Comparison of ENCODE assay signal across 8 mouse cellular contexts in genomic region chr11:48588833-48589649, GRCm38 (mm10).
DNase-seq lines count a peak whose midpoint lies in the region; ATAC-seq and TF ChIP-seq lines count a peak whose summit lies in the region.

No protein-coding gene starts in this region.

- no peaks in the 10 kb centered on the region for H3K36me3 ChIP-seq in forebrain, embryonic 15.5 days
- no peaks in the 10 kb centered on the region for H3K36me3 ChIP-seq in hindbrain, embryonic 16.5 days (ENCODE audit: control insufficient read depth, insufficient read depth, low read length)
- H3K36me3 ChIP-seq in midbrain, embryonic 10.5 days = no peaks in the 10 kb centered on the region
- no peaks in the 10 kb centered on the region for H3K36me3 ChIP-seq in small intestine, adult 2 months (ENCODE audit: control insufficient read depth, insufficient read depth, low read length)

- WGBS in bone marrow, adult 2 months = 21% methylated on average over 9 of the region's 9 CpGs
- WGBS in forebrain, embryonic 15.5 days = 35% methylated on average over 9 of the region's 9 CpGs
- WGBS in hindbrain, embryonic 16.5 days = 30% methylated on average over 9 of the region's 9 CpGs
- 42% methylated on average over 9 of the region's 9 CpGs for WGBS in midbrain, embryonic 10.5 days
- whole genome bisulfite sequencing in small intestine, adult 2 months = 26% methylated on average over 9 of the region's 9 CpGs

- no peak overlapping the region for H3K4me3 ChIP-seq in bone marrow, adult 2 months (replicated peaks; ENCODE audit: control insufficient read depth, low read depth, low read length)
- no peak overlapping the region for H3K4me3 ChIP-seq in forebrain, embryonic 15.5 days
- no peak overlapping the region for H3K4me3 ChIP-seq in hindbrain, embryonic 16.5 days (ENCODE audit: low read length)
- H3K4me3 ChIP-seq in midbrain, embryonic 10.5 days = no peak overlapping the region
- no peak overlapping the region for H3K4me3 ChIP-seq in small intestine, adult 2 months (ENCODE audit: low read depth, low read length)

- H3K4me1 ChIP-seq in bone marrow, adult 2 months (ENCODE audit: control insufficient read depth, insufficient read depth, low read length) = no peaks in the 10 kb centered on the region
- H3K4me1 ChIP-seq in forebrain, embryonic 15.5 days = no peaks in the 10 kb centered on the region
- H3K4me1 ChIP-seq in hindbrain, embryonic 16.5 days (ENCODE audit: control insufficient read depth, insufficient read depth, low read depth, low read length) = no peaks in the 10 kb centered on the region
- H3K4me1 ChIP-seq in midbrain, embryonic 10.5 days = no peaks in the 10 kb centered on the region
- H3K4me1 ChIP-seq in small intestine, adult 2 months (ENCODE audit: control insufficient read depth, insufficient read depth, insufficient read length, low read length) = no peaks in the 10 kb centered on the region

- no peak for ATAC-seq in cerebellum, adult (ENCODE audit: insufficient number of reproducible peaks, low FRiP score, low TSS enrichment)
- ATAC-seq in forebrain, embryonic 15.5 days (replicated peaks) = peak; percentile 92
- peak; percentile 76 for ATAC-seq in hindbrain, embryonic 16.5 days

- no peaks in the 10 kb centered on the region for H3K27me3 ChIP-seq in forebrain, embryonic 15.5 days
- H3K27me3 ChIP-seq in hindbrain, embryonic 16.5 days (replicated peaks; ENCODE audit: control insufficient read depth, insufficient read depth, low read length) = no peaks in the 10 kb centered on the region
- H3K27me3 ChIP-seq in midbrain, embryonic 10.5 days (ENCODE audit: low read depth, poor library complexity, severe bottlenecking) = no peaks in the 10 kb centered on the region
- no peaks in the 10 kb centered on the region for H3K27me3 ChIP-seq in small intestine, adult 2 months (ENCODE audit: control insufficient read depth, insufficient read depth, low read length)

- no peaks in the 10 kb centered on the region for H3K9me3 ChIP-seq in forebrain, embryonic 15.5 days
- no peaks in the 10 kb centered on the region; the same call in 1 of the 2 replicates for H3K9me3 ChIP-seq in hindbrain, embryonic 16.5 days (ENCODE audit: control insufficient read depth, low read length)
- H3K9me3 ChIP-seq in midbrain, embryonic 10.5 days (replicated peaks) = no peaks in the 10 kb centered on the region

- H3K9ac ChIP-seq in forebrain, embryonic 15.5 days (replicated peaks) = no peak overlapping the region
- H3K9ac ChIP-seq in hindbrain, embryonic 16.5 days (ENCODE audit: low read depth, low read length) = no peak overlapping the region

- peak; percentile 44 for TF ChIP-seq CTCF in bone marrow, adult 2 months (IDR thresholded peaks at IDR 0.05; ENCODE audit: control insufficient read depth, insufficient read depth, low read length)
- peak; percentile 59; the same call in 1 of the 2 replicates for TF ChIP-seq CTCF in small intestine, adult 2 months (IDR thresholded peaks at IDR 0.05; ENCODE audit: extremely low read depth, insufficient read length, insufficient replicate concordance, low read depth, low read length)

- DNase-seq in cerebellum, adult 18-20 months = peak; percentile 22 to 37
- peak; percentile 72 to 75 for DNase-seq in left cerebral cortex, adult 18-20 months (ENCODE audit: low spot score in 2 of 2)
- DNase-seq in midbrain, embryonic 10.5 days (ENCODE audit: low spot score) = peak; percentile 62

- no peak overlapping the region for H3K27ac ChIP-seq in bone marrow, adult 2 months (ENCODE audit: control insufficient read depth, insufficient read depth, low read depth, low read length, poor library complexity)
- H3K27ac ChIP-seq in forebrain, embryonic 15.5 days (replicated peaks) = no peak overlapping the region
- H3K27ac ChIP-seq in hindbrain, embryonic 16.5 days (ENCODE audit: low read depth, low read length) = no peak overlapping the region
- no peak overlapping the region for H3K27ac ChIP-seq in midbrain, embryonic 10.5 days (replicated peaks)
- H3K27ac ChIP-seq in small intestine, adult 2 months (ENCODE audit: insufficient read depth, low read depth, low read length) = no peak overlapping the region

- TF ChIP-seq POLR2A in bone marrow, adult 2 months (IDR thresholded peaks at IDR 0.05; ENCODE audit: borderline replicate concordance, control insufficient read depth, low read depth, low read length) = no peak
- no peak for TF ChIP-seq POLR2A in small intestine, adult 2 months (IDR thresholded peaks at IDR 0.05; ENCODE audit: low read depth, low read length)

- H3K4me2 ChIP-seq in forebrain, embryonic 15.5 days (replicated peaks) = no peak overlapping the region
- H3K4me2 ChIP-seq in hindbrain, embryonic 16.5 days (ENCODE audit: low read length) = no peak overlapping the region
